Mouse (Mus musculus): ENCODE results near the gene Tma7. TPM values are rescaled to one million over a fixed set of nuclear protein-coding genes. Genes with fewer than 3 reads are reported as not detected.

Tma7 gene
- polyA plus RNA-seq, 1 experiment from 2014 or later, result 812 TPM

DNA sequence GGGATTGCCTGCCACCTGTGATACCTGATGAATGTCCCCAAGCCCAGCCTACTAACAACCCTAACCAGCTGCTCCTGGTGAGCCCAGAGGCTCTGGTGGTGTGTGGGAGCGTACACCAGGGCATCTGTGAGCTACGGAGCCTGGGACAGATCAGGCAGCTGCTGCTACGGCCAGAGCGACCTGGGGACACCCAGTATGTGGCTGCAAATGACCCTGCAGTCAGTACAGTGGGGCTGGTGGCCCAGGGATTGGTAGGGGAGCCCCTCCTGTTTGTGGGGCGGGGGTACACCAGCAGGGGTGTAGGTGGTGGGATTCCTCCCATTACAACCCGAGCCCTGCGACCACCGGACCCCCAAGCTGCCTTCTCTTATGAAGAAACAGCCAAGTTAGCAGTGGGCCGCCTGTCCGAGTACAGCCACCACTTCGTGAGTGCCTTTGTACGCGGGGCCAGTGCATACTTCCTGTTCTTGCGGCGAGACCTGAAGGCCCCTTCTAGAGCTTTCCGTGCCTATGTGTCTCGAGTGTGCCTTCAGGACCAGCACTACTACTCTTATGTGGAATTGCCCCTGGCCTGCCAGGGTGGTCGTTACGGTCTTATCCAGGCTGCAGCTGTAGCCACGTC is 18.0 kb upstream of the Tma7 start:
- Histone ChIP-seq H3K4me1 (peaks cover 39% of the 10 kb centered on the region), H3K27ac (replicated peaks) (no peak overlapping the region), H3K9me3 (no peaks in the 10 kb centered on the region), H3K27me3 (replicated peaks; ENCODE audit: low read depth, poor library complexity, severe bottlenecking) (no peaks in the 10 kb centered on the region), H3K36me3 (replicated peaks) (peaks cover 69% of the 10 kb centered on the region), H3K4me3 (0 out of 2 replicates have a peak overlapping the region, but pooled peaks have one; percentile 1)
- no peak for DNase-seq (ENCODE audit: low spot score)
- 89% methylated on average over 20 of the region's 20 CpGs for WGBS

DNA sequence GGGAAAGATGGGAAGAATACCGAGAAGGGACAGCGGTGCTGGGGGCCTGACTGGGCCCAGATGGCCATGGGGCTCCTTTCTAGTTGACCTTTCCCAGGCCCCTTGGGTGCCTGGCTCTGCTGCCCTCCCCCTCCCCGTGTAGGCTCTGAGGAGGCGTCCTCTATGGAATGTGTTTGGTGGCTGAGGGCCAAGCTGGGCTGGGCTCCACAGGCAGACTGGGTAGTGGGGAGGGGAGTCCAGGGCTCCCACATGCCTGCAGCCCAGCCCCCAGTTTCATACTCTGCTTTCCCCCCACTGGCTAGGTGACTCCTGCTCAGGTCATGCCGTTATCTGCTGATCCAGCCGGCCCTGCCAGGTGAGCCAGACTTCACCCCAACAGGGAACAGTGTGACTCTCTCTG is 16.6 kb upstream of the Tma7 start:
- Histone ChIP-seq H3K27ac (replicated peaks) (peak overlapping the region; percentile 31; the same call in 1 of the 2 replicates), H3K27me3 (replicated peaks; ENCODE audit: low read depth, poor library complexity, severe bottlenecking) (no peaks in the 10 kb centered on the region), H3K36me3 (replicated peaks) (peaks cover 54% of the 10 kb centered on the region), H3K4me1 (peaks cover 49% of the 10 kb centered on the region), H3K9me3 (no peaks in the 10 kb centered on the region), H3K4me3 (peak overlapping the region; percentile 87; the same call in 1 of the 2 replicates)
- 63% methylated on average over 6 of the region's 6 CpGs for WGBS
- no peak for DNase-seq (ENCODE audit: low spot score)

DNA sequence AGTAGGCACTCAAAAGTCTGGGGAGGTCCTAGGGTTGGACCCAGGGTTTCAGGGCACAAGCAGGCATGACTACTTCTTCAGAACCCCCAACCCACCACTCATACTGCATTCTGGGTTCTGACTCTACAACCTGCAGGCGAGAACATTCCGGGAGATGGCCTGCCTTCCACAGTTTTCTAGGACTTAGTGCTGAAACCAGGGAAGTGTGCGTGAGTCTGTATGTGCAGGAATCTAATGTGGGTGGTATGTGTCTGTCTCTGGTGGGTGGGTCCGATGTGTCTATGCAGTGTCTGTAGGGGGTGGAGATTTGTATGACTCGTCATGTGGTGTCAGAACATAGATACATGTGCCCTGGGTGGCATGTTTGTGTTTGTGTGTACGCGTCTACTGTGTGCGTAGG is 16.0 kb upstream of the Tma7 start:
- peaks cover 48% of the 10 kb centered on the region for H3K36me3 ChIP-seq (replicated peaks)
- peak overlapping the region; percentile 100 for H3K27ac ChIP-seq (replicated peaks)
- 92% methylated on average over 8 of the region's 8 CpGs for WGBS
- peaks cover 55% of the 10 kb centered on the region for H3K4me1 ChIP-seq
- no peaks in the 10 kb centered on the region for H3K9me3 ChIP-seq
- DNase-seq (ENCODE audit: low spot score), result no peak
- no peaks in the 10 kb centered on the region for H3K27me3 ChIP-seq (replicated peaks; ENCODE audit: low read depth, poor library complexity, severe bottlenecking)
- H3K4me3 ChIP-seq, result peak overlapping the region; percentile 87

DNA sequence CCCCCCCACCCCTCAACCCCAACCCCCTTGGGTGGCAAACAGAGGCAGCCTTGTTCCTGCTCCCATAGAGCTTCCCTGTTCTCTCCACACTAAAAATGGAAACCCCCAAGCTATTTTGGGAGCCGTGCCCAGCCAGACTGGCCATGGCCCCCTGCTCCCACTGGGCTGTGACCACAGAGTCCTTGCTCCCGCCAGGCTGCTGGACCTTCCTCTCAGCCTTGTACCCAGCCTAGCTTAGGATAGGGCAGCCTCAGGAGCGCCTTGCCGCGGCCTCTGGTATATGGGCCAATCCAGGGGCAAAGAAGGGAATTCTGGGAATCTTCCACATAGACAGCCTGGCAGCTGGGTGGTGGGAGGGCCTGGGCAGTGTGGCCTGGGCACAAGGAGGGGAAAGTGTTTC is 15.4 kb upstream of the Tma7 start:
- H3K4me1 ChIP-seq, result peaks cover 60% of the 10 kb centered on the region
- peak overlapping the region; percentile 87 for H3K4me3 ChIP-seq
- WGBS, result 54% methylated on average over 5 of the region's 5 CpGs
- no peaks in the 10 kb centered on the region for H3K27me3 ChIP-seq (replicated peaks; ENCODE audit: low read depth, poor library complexity, severe bottlenecking)
- H3K9me3 ChIP-seq, result no peaks in the 10 kb centered on the region
- DNase-seq (ENCODE audit: low spot score), result no peak
- peaks cover 45% of the 10 kb centered on the region for H3K36me3 ChIP-seq (replicated peaks)
- peak overlapping the region; percentile 100 for H3K27ac ChIP-seq (replicated peaks)

DNA sequence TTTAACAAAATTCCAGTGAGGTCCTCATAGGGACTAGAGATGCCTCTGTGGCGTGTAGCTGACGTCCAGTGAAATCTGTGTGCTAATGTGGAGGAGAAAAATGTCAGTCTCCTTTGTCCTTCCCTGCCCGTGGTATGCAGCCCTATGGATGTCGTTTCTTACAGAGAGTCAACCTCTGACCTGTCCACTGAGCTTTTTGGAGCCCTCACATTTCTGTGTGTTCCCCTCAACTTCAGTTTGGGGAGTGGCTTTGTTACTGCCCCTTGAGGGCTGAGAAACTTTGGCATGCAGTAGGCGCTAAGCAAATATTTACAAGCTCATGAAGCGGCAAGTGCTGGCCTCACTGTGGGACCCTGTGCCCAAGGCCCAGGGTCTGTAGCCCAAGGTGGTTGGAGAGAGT is 14.9 kb upstream of the Tma7 start:
- H3K4me3 ChIP-seq, result peak overlapping the region; percentile 87
- WGBS, result 27% methylated on average over 6 of the region's 6 CpGs
- peaks cover 65% of the 10 kb centered on the region for H3K4me1 ChIP-seq
- H3K27me3 ChIP-seq (replicated peaks; ENCODE audit: low read depth, poor library complexity, severe bottlenecking), result no peaks in the 10 kb centered on the region
- H3K27ac ChIP-seq (replicated peaks), result peak overlapping the region; percentile 100
- H3K36me3 ChIP-seq (replicated peaks), result peaks cover 45% of the 10 kb centered on the region
- no peaks in the 10 kb centered on the region for H3K9me3 ChIP-seq
- DNase-seq (ENCODE audit: low spot score), result no peak

DNA sequence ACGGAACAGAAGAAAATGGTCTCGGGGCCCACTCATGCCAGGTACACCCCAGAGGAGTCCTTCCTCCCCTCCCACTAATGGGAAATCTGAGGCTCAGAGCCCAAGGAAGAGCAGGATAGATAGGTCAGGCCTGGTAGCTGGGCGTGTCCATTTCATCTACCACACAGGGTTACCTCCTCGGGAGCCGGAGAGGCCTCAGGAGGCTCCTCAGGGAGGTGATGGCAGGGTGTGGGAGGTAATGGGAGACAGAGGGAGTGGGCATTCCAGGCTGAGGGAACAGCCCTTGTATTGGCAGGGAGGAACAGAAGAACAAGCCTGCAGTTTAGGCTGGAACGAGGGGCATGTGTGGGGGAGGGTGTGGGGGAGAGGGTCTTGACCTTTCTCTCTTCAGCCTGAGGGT is 14.5 kb upstream of the Tma7 start:
- peak; percentile 42 for DNase-seq (ENCODE audit: low spot score)
- Histone ChIP-seq H3K4me3 (peak overlapping the region; percentile 87), H3K36me3 (replicated peaks) (peaks cover 45% of the 10 kb centered on the region), H3K27ac (replicated peaks) (peak overlapping the region; percentile 100), H3K9me3 (no peaks in the 10 kb centered on the region), H3K27me3 (replicated peaks; ENCODE audit: low read depth, poor library complexity, severe bottlenecking) (no peaks in the 10 kb centered on the region), H3K4me1 (peaks cover 65% of the 10 kb centered on the region)
- WGBS, result 27% methylated on average over 6 of the region's 6 CpGs

DNA sequence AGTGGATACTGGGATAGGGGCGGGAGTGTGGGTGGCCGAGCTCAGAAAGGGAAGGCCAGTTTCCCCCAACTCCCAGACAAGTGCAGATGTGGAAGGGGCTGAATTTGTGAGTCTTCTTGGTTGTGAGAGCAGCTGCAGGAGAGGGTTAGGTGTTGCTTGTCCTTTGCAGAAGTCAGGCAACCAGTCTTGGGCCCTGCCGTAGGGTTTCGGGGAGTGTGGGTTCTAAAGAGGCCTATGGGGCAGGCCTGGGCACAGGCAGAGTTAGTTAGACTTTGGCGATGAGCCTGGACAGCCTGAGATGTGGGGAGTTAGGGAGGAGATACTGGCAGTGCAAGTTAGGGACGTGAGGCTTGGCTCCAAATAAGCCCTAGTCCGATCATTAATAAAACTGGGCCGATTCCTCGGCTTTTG is 13.9 kb upstream of the Tma7 start:
- Histone ChIP-seq H3K36me3 (replicated peaks) (peaks cover 45% of the 10 kb centered on the region), H3K9me3 (no peaks in the 10 kb centered on the region), H3K4me3 (peak overlapping the region; percentile 87), H3K4me1 (peaks cover 70% of the 10 kb centered on the region), H3K27ac (replicated peaks) (peak overlapping the region; percentile 100), H3K27me3 (replicated peaks; ENCODE audit: low read depth, poor library complexity, severe bottlenecking) (no peaks in the 10 kb centered on the region)
- DNase-seq (ENCODE audit: low spot score), result no peak
- WGBS, result 29% methylated on average over 9 of the region's 9 CpGs

DNA sequence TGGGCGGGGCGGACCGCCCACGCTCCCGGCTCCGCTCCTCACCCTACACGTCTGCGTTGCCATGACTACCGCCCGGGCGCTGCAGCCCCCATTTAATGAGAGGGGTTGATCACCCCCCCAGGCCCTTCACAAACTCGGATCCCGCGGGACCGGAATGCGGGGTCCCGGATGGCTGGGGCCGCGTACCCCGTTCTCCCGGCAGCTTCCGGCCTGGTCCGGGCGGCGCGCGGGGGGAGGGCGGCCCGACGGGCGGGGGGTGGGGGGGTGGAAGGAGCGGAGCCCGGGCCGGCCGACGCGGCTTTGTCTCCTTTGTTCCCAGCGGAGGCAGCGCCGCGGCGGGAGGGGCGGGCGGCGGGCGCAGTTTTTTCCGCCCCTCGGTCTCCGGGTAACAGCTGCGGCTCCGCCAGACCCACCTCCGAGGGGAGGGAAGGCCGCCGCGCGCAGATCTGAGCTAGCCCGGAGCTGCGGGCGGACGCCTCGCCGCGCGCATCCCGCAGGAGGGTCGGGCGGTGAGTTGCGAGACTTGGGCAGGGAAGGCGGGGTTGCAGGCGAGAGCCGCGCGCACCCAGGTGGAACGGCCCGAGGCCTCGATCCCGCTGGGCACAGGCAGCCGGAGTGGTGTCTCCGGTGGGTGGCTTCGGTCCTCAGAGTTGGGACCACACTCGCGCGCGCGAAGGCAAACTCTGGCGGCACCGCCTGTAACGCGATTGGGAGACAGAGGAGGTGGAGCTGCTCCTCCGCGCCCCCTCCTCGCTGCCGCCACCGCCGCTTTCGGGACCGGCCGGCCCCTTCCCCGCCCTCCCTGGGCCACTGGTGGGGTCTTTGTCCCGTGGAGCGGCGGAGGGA is 13.0 kb upstream of the Tma7 start, which contains the start of gene Plxnb1:
Gene Plxnb1, plus strand, starts transcription at position 253 of the 846 bp plus-strand sequence.
- WGBS, result under 1% methylated on average over 101 of the region's 102 CpGs

DNA sequence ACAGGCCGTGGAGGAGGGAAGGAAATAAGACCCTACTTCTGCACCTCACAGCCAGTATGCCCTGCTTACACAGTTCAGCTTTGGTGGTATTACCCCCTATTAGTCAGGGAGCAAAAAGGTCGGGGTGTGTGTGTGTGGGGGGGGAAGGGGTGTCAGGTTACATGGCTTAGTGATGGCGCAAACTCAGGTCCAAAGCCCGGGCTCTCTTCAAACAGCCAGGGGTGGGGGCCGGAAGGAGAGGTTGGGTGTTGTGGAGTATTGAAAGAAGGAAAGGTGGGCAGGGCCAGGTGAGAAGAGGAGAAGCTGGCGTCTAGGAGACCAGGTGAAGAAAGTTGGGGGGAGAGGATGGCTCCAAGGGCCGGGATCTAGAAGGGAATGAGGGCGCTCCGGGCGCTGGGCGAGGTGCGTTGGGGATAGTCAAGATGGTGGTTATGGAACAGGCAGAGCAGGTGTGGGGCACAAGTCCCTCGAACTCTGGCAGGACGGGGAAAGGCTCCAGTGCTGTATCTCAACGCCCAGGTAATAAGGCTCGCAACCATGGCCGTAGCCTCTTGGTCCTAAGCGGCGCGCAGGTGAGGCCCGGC is 12.3 kb upstream of the Tma7 start:
- 1% methylated on average over 21 of the region's 21 CpGs for WGBS
- DNase-seq (ENCODE audit: low spot score), result peak; percentile 83
- Histone ChIP-seq H3K27me3 (replicated peaks; ENCODE audit: low read depth, poor library complexity, severe bottlenecking) (no peaks in the 10 kb centered on the region), H3K4me3 (peak overlapping the region; percentile 87), H3K4me1 (peaks cover 82% of the 10 kb centered on the region), H3K36me3 (replicated peaks) (peaks cover 44% of the 10 kb centered on the region), H3K9me3 (no peaks in the 10 kb centered on the region), H3K27ac (replicated peaks) (peak overlapping the region; percentile 100)

More for the DNA sequence above, 13.0 kb upstream of the Tma7 start, which contains the start of gene Plxnb1:
- Histone ChIP-seq H3K27ac (replicated peaks) (peak within 1 kb of the TSS; percentile 100), H3K9me3 (no peaks in the 10 kb centered on the region), H3K4me3 (peak within 1 kb of the TSS; percentile 87), H3K4me1 (peaks cover 77% of the 10 kb centered on the region), H3K36me3 (replicated peaks) (peaks cover 45% of the 10 kb centered on the region), H3K27me3 (replicated peaks; ENCODE audit: low read depth, poor library complexity, severe bottlenecking) (no peaks in the 10 kb centered on the region)
- peak; percentile 90 for DNase-seq (ENCODE audit: low spot score)

DNA sequence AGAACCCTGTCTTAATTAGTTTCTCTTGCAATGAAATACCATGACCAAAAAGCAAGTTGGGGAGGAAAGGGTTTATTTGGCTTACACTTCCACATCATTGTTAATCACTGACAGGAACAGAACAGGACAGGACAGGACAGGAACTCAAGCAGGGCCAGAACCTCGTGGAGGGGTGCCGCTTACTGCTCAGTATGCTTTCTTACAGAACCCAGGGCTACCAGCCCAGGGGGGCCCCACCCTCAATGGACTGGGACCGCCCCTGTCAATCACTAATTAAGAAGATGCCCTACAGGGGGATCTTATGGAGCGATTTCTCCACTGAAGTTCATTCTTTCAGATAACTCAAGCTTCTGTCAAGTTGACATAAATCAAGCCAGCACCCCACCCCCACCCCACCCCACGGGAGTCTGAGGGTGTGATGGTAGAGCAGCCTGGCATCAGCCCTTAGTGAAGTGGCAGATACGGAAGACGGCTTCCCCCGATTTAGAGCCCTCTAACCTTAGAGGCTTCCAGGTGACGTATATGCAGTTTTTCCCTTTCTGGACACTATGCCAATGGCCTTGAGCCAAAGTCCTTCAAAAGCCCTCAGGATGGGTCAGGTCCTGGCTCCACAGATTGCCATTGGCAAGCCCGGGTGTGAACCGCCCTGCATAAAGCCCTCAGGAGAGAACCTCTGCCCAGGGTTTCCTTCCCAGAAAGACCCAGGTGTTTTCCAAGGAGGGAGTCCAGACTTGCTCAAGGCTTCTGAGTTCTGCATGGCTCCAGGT is 11.6 kb upstream of the Tma7 start:
- 13% methylated on average over 11 of the region's 11 CpGs for WGBS
- Histone ChIP-seq H3K4me1 (peaks cover 76% of the 10 kb centered on the region), H3K36me3 (replicated peaks) (peaks cover 37% of the 10 kb centered on the region), H3K27me3 (replicated peaks; ENCODE audit: low read depth, poor library complexity, severe bottlenecking) (no peaks in the 10 kb centered on the region), H3K9me3 (no peaks in the 10 kb centered on the region), H3K4me3 (peak overlapping the region; percentile 87), H3K27ac (replicated peaks) (peak overlapping the region; percentile 100)
- DNase-seq (ENCODE audit: low spot score), result no peak

DNA sequence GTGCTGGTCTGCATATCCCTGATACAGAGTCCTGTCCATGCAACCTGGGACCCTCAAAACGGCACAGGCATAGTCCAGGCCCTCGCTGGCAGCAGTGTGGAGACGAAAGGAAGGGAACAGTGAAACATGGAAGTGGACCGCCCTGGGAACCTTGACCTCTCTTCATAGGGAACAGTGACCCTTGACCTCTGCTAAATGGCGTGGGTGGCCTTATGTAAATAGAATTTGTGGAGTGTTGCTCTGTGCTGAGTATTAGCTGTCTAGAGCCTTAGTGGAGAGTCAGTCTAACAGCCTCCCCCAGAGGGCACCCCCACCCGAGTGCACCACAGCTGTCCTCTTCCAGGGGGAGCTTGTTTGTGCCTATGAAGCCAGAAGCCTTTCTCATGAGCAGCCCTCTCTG is 10.4 kb upstream of the Tma7 start:
- Histone ChIP-seq H3K9me3 (no peaks in the 10 kb centered on the region), H3K4me3 (0 out of 2 replicates have a peak overlapping the region, but pooled peaks have one; percentile 28), H3K36me3 (replicated peaks) (peaks cover 33% of the 10 kb centered on the region), H3K27me3 (replicated peaks; ENCODE audit: low read depth, poor library complexity, severe bottlenecking) (no peaks in the 10 kb centered on the region), H3K4me1 (peaks cover 70% of the 10 kb centered on the region), H3K27ac (replicated peaks) (0 out of 2 replicates have a peak overlapping the region, but pooled peaks have one; percentile 15)
- WGBS, result 30% methylated on average over 6 of the region's 6 CpGs
- no peak for DNase-seq (ENCODE audit: low spot score)

DNA sequence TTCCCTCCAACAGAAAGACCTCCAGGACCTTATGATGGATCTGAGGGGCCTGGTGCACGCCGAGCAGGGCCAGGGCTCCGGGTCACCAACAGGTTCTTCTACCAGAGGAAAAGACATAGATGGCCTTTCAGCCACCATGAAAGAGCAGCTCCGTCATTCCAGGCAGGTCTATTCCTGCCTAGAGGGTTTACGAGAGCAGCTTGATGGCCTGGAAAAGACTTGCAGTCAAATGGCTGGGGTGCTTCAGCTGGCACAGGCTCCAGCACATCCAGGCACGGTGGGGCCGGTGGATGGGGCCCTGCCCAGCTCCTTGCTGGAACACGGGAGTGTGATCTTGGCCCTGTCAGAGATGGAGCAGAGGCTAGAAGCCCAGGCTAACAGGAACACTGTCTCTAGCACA is 9.4 kb upstream of the Tma7 start:
- H3K27me3 ChIP-seq (replicated peaks; ENCODE audit: low read depth, poor library complexity, severe bottlenecking), result no peaks in the 10 kb centered on the region
- no peak for DNase-seq (ENCODE audit: low spot score)

More for the DNA sequence above, 9.4 kb upstream of the Tma7 start:
- Histone ChIP-seq H3K27ac (replicated peaks) (no peak overlapping the region), H3K4me1 (peaks cover 60% of the 10 kb centered on the region), H3K4me3 (no peak overlapping the region), H3K36me3 (replicated peaks) (peaks cover 33% of the 10 kb centered on the region), H3K9me3 (no peaks in the 10 kb centered on the region)
- 92% methylated on average over 8 of the region's 8 CpGs for WGBS

Measured in embryonic facial prominence, embryonic 10.5 days (tissue).